Mouse (Mus musculus): Measurements from ENCODE around the gene Uap1l1.

Uap1l1 gene

GRCm38 (mm10) chr2:25371764-25372643, 6.5 kb upstream of the Uap1l1 start, which contains the start of gene Sapcd2:
Gene Sapcd2, plus strand, starts transcription at chr2:25372321.
- DNase-seq (ENCODE audit: low spot score in 2 of 2) = peak; percentile 87 to 90

DNA sequence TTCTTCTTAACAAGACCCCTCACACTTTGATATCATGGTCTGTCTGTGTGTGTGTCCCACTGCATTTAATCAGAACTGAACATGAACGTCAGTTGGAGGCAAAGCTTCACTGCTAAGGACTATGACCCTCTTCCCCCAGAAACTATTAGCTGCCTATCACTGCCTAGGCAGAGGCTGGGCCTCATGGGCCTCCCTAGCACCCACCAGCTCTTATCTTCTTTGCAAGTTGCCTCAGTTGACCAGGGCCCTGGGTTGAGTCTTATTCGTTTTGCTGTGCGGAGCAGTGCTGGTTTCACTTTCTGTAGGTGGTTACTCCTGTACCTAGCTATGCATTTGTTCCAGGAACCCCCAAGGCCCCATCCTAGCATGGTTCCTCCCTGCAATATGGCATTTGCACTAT, 4.5 kb upstream of the Uap1l1 start:
- DNase-seq (ENCODE audit: low spot score in 2 of 2) = no peak

GRCm38 (mm10) chr2:25364761-25365090, 756 bp downstream of the Uap1l1 start:
- DNase-seq (ENCODE audit: low spot score in 2 of 2) = no peak

DNA sequence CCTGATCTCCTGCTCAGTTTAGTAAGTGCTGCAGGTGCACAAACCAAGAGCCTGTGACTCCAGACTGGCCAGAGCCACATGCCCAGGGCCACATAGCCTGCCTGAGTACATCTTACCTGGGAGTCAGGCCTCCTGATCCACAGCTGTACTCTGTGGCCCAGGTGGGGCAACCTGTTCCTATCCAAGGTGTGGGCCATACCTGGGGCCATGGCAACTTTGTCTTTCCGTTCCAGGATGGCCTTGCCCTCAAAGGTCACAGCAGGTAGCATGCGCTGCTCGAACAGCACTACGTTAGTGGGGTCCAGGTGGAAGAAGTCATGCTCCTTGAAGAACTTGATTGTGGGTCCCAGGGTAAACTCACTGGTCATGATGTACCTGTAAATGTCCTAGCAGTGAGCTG, 1.2 kb downstream of the Uap1l1 start:
- no peak for DNase-seq (ENCODE audit: low spot score in 2 of 2)

GRCm38 (mm10) chr2:25363478-25364178, 1.9 kb downstream of the Uap1l1 start:
- no peak for DNase-seq (ENCODE audit: low spot score in 2 of 2)

- DNase-seq (ENCODE audit: low spot score in 2 of 2) = no peak
Measured at GRCm38 (mm10) chr2:25359848-25360247, 5.6 kb downstream of the Uap1l1 start.

GRCm38 (mm10) chr2:25356208-25357079, 9.0 kb downstream of the Uap1l1 start, which contains the start of gene Dpp7:
Gene Dpp7, minus strand, starts transcription at chr2:25356359.
- peak; percentile 72 to 81 for DNase-seq (ENCODE audit: low spot score in 2 of 2)

- DNase-seq (ENCODE audit: low spot score in 2 of 2) = no peak
Measured at GRCm38 (mm10) chr2:25355419-25356066, 9.9 kb downstream of the Uap1l1 start.

DNA sequence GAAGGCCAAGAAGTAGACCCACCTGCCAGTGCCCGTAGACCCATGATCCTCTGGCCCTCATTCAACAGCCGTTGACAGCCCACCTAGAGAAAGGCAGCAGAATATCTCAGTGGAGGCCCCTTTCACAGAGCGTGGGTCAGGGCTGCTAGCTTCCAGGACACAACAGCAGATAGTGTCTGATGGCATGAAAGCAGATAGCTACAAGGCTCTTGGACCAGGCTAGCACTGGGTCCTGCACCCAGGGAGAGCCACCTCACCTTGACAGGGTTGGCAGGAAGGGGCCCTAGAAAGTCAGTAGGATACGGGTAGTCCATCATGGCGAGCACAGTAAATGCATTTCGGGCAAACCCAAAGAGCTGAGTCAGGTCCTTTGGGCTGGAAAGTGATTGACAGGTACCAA, 11.3 kb downstream of the Uap1l1 start:
- no peak for DNase-seq (ENCODE audit: low spot score in 2 of 2)

- no peak for DNase-seq (ENCODE audit: low spot score in 2 of 2)
Measured at GRCm38 (mm10) chr2:25350701-25351100, 14.8 kb downstream of the Uap1l1 start.

GRCm38 (mm10) chr2:25349499-25349898, 16.0 kb downstream of the Uap1l1 start:
- DNase-seq (ENCODE audit: low spot score in 2 of 2) = no peak

GRCm38 (mm10) chr2:25348162-25348561, 17.3 kb downstream of the Uap1l1 start:
- DNase-seq (ENCODE audit: low spot score in 2 of 2) = no peak

GRCm38 (mm10) chr2:25338303-25338702, 27.2 kb downstream of the Uap1l1 start:
- no peak for DNase-seq (ENCODE audit: low spot score in 2 of 2)

DNA sequence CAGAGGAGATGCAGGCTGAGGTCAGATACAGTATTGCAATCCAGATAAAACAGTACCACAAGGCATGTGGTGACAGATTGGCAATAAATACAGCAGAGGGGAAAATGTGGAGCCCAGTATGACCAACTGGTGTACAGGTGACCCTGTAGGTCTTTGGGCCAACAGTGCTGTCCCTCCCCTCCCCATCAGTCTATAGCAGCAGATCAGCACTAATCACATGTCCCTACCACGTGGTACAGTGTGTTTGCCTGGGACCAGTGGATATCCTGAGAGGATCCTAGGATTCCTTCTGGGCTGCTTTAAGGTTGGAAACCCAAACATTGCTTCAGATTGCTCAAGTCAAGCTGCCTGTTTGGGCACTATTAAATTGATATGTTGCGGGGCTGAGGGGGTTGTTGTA, 31.9 kb downstream of the Uap1l1 start:
- no peak for DNase-seq (ENCODE audit: low spot score in 2 of 2)

- peak; percentile 99 for DNase-seq (ENCODE audit: low spot score in 2 of 2)
Measured at GRCm38 (mm10) chr2:25332286-25333160, 33.0 kb downstream of the Uap1l1 start, which contains the start of gene Man1b1. Gene Man1b1, plus strand, starts transcription at chr2:25332338.

GRCm38 (mm10) chr2:25331470-25331869, 34.0 kb downstream of the Uap1l1 start:
- no peak for DNase-seq (ENCODE audit: low spot score in 2 of 2)

DNA sequence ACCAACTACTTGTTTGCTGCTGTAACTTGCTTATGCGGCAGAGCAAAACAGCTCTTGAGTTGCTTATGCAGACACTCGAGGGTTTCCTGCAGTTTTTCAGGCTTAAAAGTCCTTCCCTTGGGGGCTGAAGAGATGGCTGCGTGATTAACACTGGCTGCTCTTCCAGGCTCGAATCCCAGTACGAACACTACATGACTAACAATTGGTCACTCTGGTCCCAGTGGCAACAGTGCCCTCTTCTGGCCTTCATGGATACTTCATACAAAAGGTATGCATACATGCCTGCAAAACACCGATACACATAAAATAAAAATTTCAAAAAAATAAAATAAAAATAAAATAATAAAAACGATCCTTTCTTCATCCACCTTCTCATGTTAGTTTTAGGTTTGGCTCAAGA, 37.0 kb downstream of the Uap1l1 start:
- peak in 1 of 2 experiments; percentile 22 for DNase-seq (ENCODE audit: low spot score in 2 of 2)

DNA sequence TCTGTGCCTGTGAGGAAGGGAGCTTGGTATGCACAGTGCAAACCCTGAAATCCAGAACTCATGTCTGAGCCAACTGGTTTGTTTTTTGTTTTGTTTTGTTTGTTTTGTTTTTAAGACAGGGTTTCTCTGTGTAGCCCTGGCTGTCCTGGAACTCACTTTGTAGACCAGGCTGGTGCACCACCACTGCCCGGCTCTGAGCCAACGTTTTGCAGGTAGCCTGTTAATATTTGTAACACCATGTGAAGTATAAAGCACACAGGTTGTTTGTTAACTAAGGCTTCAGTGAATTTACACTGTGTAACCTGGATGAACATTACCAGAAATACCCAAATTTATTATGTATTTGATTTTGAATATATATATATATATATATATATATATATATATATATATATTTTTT, 39.4 kb downstream of the Uap1l1 start:
- DNase-seq (ENCODE audit: low spot score in 2 of 2) = no peak

GRCm38 (mm10) chr2:25320084-25320483, 45.4 kb downstream of the Uap1l1 start:
- no peak for DNase-seq (ENCODE audit: low spot score in 2 of 2)
